Mouse (Mus musculus) brain, embryonic 14.5 days (tissue): ENCODE data around the gene Lig3.

Experiments
- CTCF ChIP-seq: fragments of 200-500 bp; IDR thresholded peaks from 2 replicates; pipeline ENCODE4 v1.5.1; 2012; ENCODE audit warnings: inconsistent platforms, mild to moderate bottlenecking, moderate library complexity, borderline replicate concordance; ENCODE audit not compliant: insufficient read depth, insufficient read length; ENCODE audit errors: extremely low read depth
- POLR2A ChIP-seq: fragments of 200-500 bp; IDR thresholded peaks from 2 replicates; pipeline ENCODE4 v1.6.1; 2012; ENCODE audit warnings: mild to moderate bottlenecking, inconsistent platforms, borderline replicate concordance; ENCODE audit not compliant: poor library complexity, insufficient read depth, insufficient read length, severe bottlenecking; ENCODE audit errors: extremely low read depth

- TF ChIP-seq CTCF (no peak), POLR2A (peak; percentile 66; the same call in 1 of the 2 replicates)
These were observed 17.0 kb upstream of the Lig3 start, which contains the start of the genes Cct6b and Zfp830 for GRCm38 (mm10) chr11:82763742-82764437.
